Mouse (Mus musculus) midbrain, embryonic 16.5 days (tissue): ENCODE data around the gene Taf10. TPM values are rescaled to one million over a fixed set of nuclear protein-coding genes. Genes with fewer than 3 reads are reported as not detected.

ENCODE experiments used
- ATAC-seq: fragments of 200-750 bp; cut with Nextera tagmentation; 2 replicates; pipeline ENCODE4 v1.8.0; 2017; ENCODE audit warnings: moderate TSS enrichment
- H3K27ac ChIP-seq: fragments of 300-500 bp; sonication (generic); 2 replicates; pipeline ENCODE4 v1.5.1; 2014; ENCODE audit warnings: mild to moderate bottlenecking, low read length, mixed read lengths
- H3K27me3 ChIP-seq: fragments of 300-500 bp; sonication (generic); 2 replicates; pipeline ENCODE4 v1.6.1; 2014; ENCODE audit warnings: low read depth, low read length, mixed read lengths; ENCODE audit not compliant: control insufficient read depth, insufficient read depth
- H3K36me3 ChIP-seq: fragments of 300-500 bp; sonication (generic); 2 replicates; pipeline ENCODE4 v1.6.1; 2014; ENCODE audit warnings: mild to moderate bottlenecking, low read length, moderate library complexity, mixed read lengths; ENCODE audit not compliant: control insufficient read depth, insufficient read depth
- H3K4me1 ChIP-seq: fragments of 300-500 bp; sonication (generic); 2 replicates; pipeline ENCODE4 v1.6.1; 2014; ENCODE audit warnings: mild to moderate bottlenecking, low read length, mixed read lengths; ENCODE audit not compliant: control insufficient read depth, insufficient read depth
- H3K4me2 ChIP-seq: fragments of 300-500 bp; sonication (generic); 2 replicates; pipeline ENCODE4 v1.6.1; 2014; ENCODE audit warnings: mild to moderate bottlenecking, low read length, mixed read lengths
- H3K4me3 ChIP-seq: fragments of 300-500 bp; sonication (generic); 2 replicates; pipeline ENCODE4 v1.5.1; 2014; ENCODE audit warnings: low read depth, mild to moderate bottlenecking, low read length, moderate library complexity, mixed read lengths
- H3K9ac ChIP-seq: fragments of 300-500 bp; sonication (generic); 2 replicates; pipeline ENCODE4 v1.6.1; 2014; ENCODE audit warnings: low read depth, low read length, mixed read lengths
- H3K9me3 ChIP-seq: fragments of 300-500 bp; sonication (generic); replicated peaks from 2 replicates; pipeline ENCODE4 v1.6.1; 2014; ENCODE audit warnings: mild to moderate bottlenecking, low read length, mixed read lengths; ENCODE audit not compliant: control insufficient read depth, poor library complexity, severe bottlenecking
- WGBS: fragments of 180-500 bp; shearing (Covaris S2); extraction: QIAGEN DNeasy Blood & Tissue Kit; methylation state at CpG from one replicate; pipeline ENCODE4 v1.1.7; 2014; 5-methylcytosine and 5-hydroxymethylcytosine counted together
- polyA plus RNA-seq: library from polyadenylated mRNA; unstranded; fragments of >200 nt; fragmentation: Nextera tagmentation; extraction: Ambion mirVana; gene quantifications from 2 replicates; pipeline ENCODE4 v1.2.1, GENCODE M21; 2015

Gene Taf10
- 76.5 and 78.4 TPM in 2 replicates for polyA plus RNA-seq

- peaks cover 8% of the 10 kb centered on the region for H3K36me3 ChIP-seq
- H3K4me1 ChIP-seq: peaks cover 18% of the 10 kb centered on the region
- H3K27ac ChIP-seq: peak within 1 kb of the TSS; percentile 79
- peak within 1 kb of the TSS; percentile 88 for H3K4me2 ChIP-seq
- no peaks in the 10 kb centered on the region for H3K27me3 ChIP-seq
- peak; percentile 97 for ATAC-seq
- no peaks in the 10 kb centered on the region for H3K9me3 ChIP-seq
- H3K9ac ChIP-seq: peak within 1 kb of the TSS; percentile 95
- under 1% methylated on average over 63 of the region's 67 CpGs for WGBS
- peak within 1 kb of the TSS; percentile 93 for H3K4me3 ChIP-seq
Observed at GRCm38 (mm10) chr7:105743926-105744590, at the start of gene Taf10. TSS of gene Taf10 (minus strand) at chr7:105744361.

GRCm38 (mm10) chr7:105793701-105794100, 49.5 kb upstream of the Taf10 start:
- H3K9me3 ChIP-seq: no peaks in the 10 kb centered on the region
- no peaks in the 10 kb centered on the region for H3K27me3 ChIP-seq
- WGBS: 66% methylated on average over 7 of the region's 7 CpGs
- no peak overlapping the region for H3K4me2 ChIP-seq
- ATAC-seq: no peak
- no peak overlapping the region for H3K9ac ChIP-seq
- H3K4me3 ChIP-seq: no peak overlapping the region
- H3K4me1 ChIP-seq: peaks cover 5% of the 10 kb centered on the region; the same call in 1 of the 2 replicates
- H3K27ac ChIP-seq: no peak overlapping the region
- no peaks in the 10 kb centered on the region for H3K36me3 ChIP-seq

- H3K36me3 ChIP-seq: no peaks in the 10 kb centered on the region
- no peaks in the 10 kb centered on the region for H3K9me3 ChIP-seq
- 84% methylated on average over 1 of the region's 1 CpGs for WGBS
- no peak overlapping the region for H3K27ac ChIP-seq
- no peak overlapping the region for H3K4me2 ChIP-seq
- ATAC-seq: no peak
- no peak overlapping the region for H3K9ac ChIP-seq
- H3K4me1 ChIP-seq: peaks cover 14% of the 10 kb centered on the region
- no peaks in the 10 kb centered on the region for H3K27me3 ChIP-seq
- H3K4me3 ChIP-seq: no peak overlapping the region
Observed at GRCm38 (mm10) chr7:105791147-105791546, 47.0 kb upstream of the Taf10 start.

GRCm38 (mm10) chr7:105787285-105788140, 43.4 kb upstream of the Taf10 start, which contains the start of gene Dchs1:
TSS of gene Dchs1 (minus strand) at chr7:105787654.
- peaks cover 50% of the 10 kb centered on the region for H3K4me1 ChIP-seq
- ATAC-seq: peak; percentile 75

GRCm38 (mm10) chr7:105786506-105787284, 42.5 kb upstream of the Taf10 start:
- H3K27ac ChIP-seq: peak overlapping the region; percentile 99
- H3K36me3 ChIP-seq: 0 out of 2 replicates have a peak, but pooled peaks cover 2% of the 10 kb centered on the region
- peaks cover 53% of the 10 kb centered on the region for H3K4me1 ChIP-seq
- no peaks in the 10 kb centered on the region for H3K27me3 ChIP-seq
- peak overlapping the region; percentile 100 for H3K9ac ChIP-seq
- peak; percentile 76 for ATAC-seq
- H3K4me3 ChIP-seq: peak overlapping the region; percentile 91
- no peaks in the 10 kb centered on the region for H3K9me3 ChIP-seq
- H3K4me2 ChIP-seq: peak overlapping the region; percentile 93
- WGBS: 2% methylated on average over 17 of the region's 20 CpGs

More at GRCm38 (mm10) chr7:105787285-105788140, 43.4 kb upstream of the Taf10 start, which contains the start of gene Dchs1:
- Histone ChIP-seq H3K27ac (peak within 1 kb of the TSS; percentile 99), H3K36me3 (0 out of 2 replicates have a peak, but pooled peaks cover 2% of the 10 kb centered on the region), H3K9me3 (no peaks in the 10 kb centered on the region), H3K27me3 (no peaks in the 10 kb centered on the region), H3K4me2 (peak within 1 kb of the TSS; percentile 93), H3K4me3 (peak within 1 kb of the TSS; percentile 91), H3K9ac (peak within 1 kb of the TSS; percentile 100)
- WGBS: under 1% methylated on average over 62 of the region's 97 CpGs

- Histone ChIP-seq H3K27ac (no peak overlapping the region), H3K36me3 (peaks cover 13% of the 10 kb centered on the region; the same call in 1 of the 2 replicates), H3K9ac (0 out of 2 replicates have a peak overlapping the region, but pooled peaks have one; percentile 28), H3K4me3 (peak overlapping the region; percentile 17; the same call in 1 of the 2 replicates), H3K4me2 (peak overlapping the region; percentile 93), H3K27me3 (no peaks in the 10 kb centered on the region), H3K4me1 (peaks cover 56% of the 10 kb centered on the region), H3K9me3 (no peaks in the 10 kb centered on the region)
- ATAC-seq: no peak
- WGBS: 22% methylated on average over 4 of the region's 4 CpGs
Observed at GRCm38 (mm10) chr7:105784556-105784955, 40.4 kb upstream of the Taf10 start.

DNA sequence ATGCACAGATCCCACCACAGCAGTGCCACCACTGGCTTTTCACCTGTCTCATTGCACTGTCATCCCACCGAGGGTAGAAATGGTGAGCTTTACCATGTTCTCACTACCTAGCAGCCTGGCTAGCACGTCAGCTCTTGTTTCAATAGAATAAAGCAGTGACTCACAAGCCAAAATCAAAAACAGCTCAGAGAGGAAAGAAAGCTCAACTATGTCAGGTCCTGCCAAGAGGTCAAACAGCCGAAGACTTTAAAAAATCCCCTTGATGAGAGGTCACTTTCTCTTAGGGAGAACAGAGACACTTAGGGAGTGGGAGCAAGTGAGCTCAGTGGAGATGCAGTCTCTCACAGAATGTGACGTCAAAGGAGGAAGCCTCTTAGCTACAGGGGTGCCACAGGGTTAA, 39.7 kb upstream of the Taf10 start:
- Histone ChIP-seq H3K27me3 (no peaks in the 10 kb centered on the region), H3K27ac (no peak overlapping the region), H3K4me1 (peaks cover 60% of the 10 kb centered on the region), H3K4me2 (peak overlapping the region; percentile 93; the same call in 1 of the 2 replicates), H3K9ac (peak overlapping the region; percentile 8; the same call in 1 of the 2 replicates), H3K36me3 (peaks cover 16% of the 10 kb centered on the region; the same call in 1 of the 2 replicates), H3K4me3 (no peak overlapping the region), H3K9me3 (no peaks in the 10 kb centered on the region)
- no peak for ATAC-seq
- 40% methylated on average over 4 of the region's 4 CpGs for whole genome bisulfite sequencing

GRCm38 (mm10) chr7:105778553-105779265, 34.5 kb upstream of the Taf10 start:
- H3K27ac ChIP-seq: peak overlapping the region; percentile 6
- H3K27me3 ChIP-seq: no peaks in the 10 kb centered on the region
- peak; percentile 41 for ATAC-seq
- 0 out of 2 replicates have a peak overlapping the region, but pooled peaks have one; percentile 15 for H3K9ac ChIP-seq
- H3K36me3 ChIP-seq: peaks cover 14% of the 10 kb centered on the region; the same call in 1 of the 2 replicates
- H3K4me2 ChIP-seq: 0 out of 2 replicates have a peak overlapping the region, but pooled peaks have one; percentile 4
- no peak overlapping the region for H3K4me3 ChIP-seq
- 48% methylated on average over 4 of the region's 4 CpGs for WGBS
- no peaks in the 10 kb centered on the region for H3K9me3 ChIP-seq
- peaks cover 66% of the 10 kb centered on the region for H3K4me1 ChIP-seq
